Mouse (Mus musculus) heart, adult 8-10 months (tissue): ENCODE measurements around the gene Galr3. TPM values are rescaled to one million over a fixed set of nuclear protein-coding genes. Genes with fewer than 3 reads are reported as not detected.

ENCODE experiments used
- microRNA-seq: library from miRNA; unstranded; fragments of <30 nt; microRNA quantifications from one replicate; pipeline ENCODE4 v1.2.0, GENCODE M21; 2022
- total RNA-seq, 4 experiments: library from RNA; stranded (reverse); gene quantifications; 2 replicates each; pipeline ENCODE4 v1.2.4; 2022

Gene Galr3
- total RNA-seq, 4 experiments from 2014 or later: not detected

Small RNA genes lying within 50 kb of the gene (microRNA-seq; reads per million reads assigned to microRNA genes)
- 2.0 reads per million for gene Mir6956

Other genes starting within 250 kb of the Galr3 start
- 10 to 100 TPM; 14.3 to 16.1 (median 15.2) TPM for gene Card10, start 238.8 kb upstream of the Galr3 start, total RNA-seq
- 10 to 100 TPM; 30.5 to 40.3 (median 39.1) TPM for gene Cdc42ep1, start 199.3 kb upstream of the Galr3 start, total RNA-seq
- gene Lgals2, start 186.4 kb upstream of the Galr3 start, total RNA-seq: under 1 TPM in 1 of 4 experiments, not detected in 3; 0.65 TPM
- gene Gga1, start 164.7 kb upstream of the Galr3 start, total RNA-seq: 10 to 100 TPM; 44.8 to 49.1 (median 46.3) TPM
- gene Gm49510, start 142.2 kb upstream of the Galr3 start, total RNA-seq: not detected
- 1 to 10 TPM; 2.6 to 6.3 (median 4.1) TPM for gene Sh3bp1, start 142.1 kb upstream of the Galr3 start, total RNA-seq
- gene Pdxp, start 128.0 kb upstream of the Galr3 start, total RNA-seq: 1 to 10 TPM in 2 of 4 experiments, under 1 TPM in 2; 0.69 to 1.0 (median 0.88) TPM
- gene Lgals1, start 115.2 kb upstream of the Galr3 start, total RNA-seq: 100 to 1,000 TPM; 175 to 339 (median 222) TPM
- 10 to 100 TPM; 14.7 to 17.9 (median 17.1) TPM for gene Nol12, start 107.0 kb upstream of the Galr3 start, total RNA-seq
- 10 to 100 TPM; 30.2 to 31.3 (median 31.0) TPM for gene Triobp, start 94.2 kb upstream of the Galr3 start, total RNA-seq
- gene H1f0, start 13.4 kb upstream of the Galr3 start, total RNA-seq: 10 to 100 TPM; 64.1 to 92.7 (median 77.5) TPM
- gene Ankrd54, start 21.0 kb downstream of the Galr3 start, total RNA-seq: 1 to 10 TPM; 6.3 to 8.0 (median 7.6) TPM
- gene Eif3l, start 33.3 kb downstream of the Galr3 start, total RNA-seq: 10 to 100 TPM; 70.2 to 76.0 (median 74.9) TPM
- gene Micall1, start 67.0 kb downstream of the Galr3 start, total RNA-seq: 10 to 100 TPM; 41.2 to 42.2 (median 41.5) TPM
- 100 to 1,000 TPM; 124 to 149 (median 135) TPM for gene Polr2f, start 99.1 kb downstream of the Galr3 start, total RNA-seq
- gene 1700088E04Rik, start 99.4 kb downstream of the Galr3 start, total RNA-seq: 1 to 10 TPM; 1.6 to 2.7 (median 2.4) TPM
- gene Sox10, start 123.4 kb downstream of the Galr3 start, total RNA-seq: 1 to 10 TPM in 2 of 4 experiments, under 1 TPM in 2; 0.55 to 1.7 (median 0.94) TPM
- 10 to 100 TPM; 23.5 to 29.8 (median 27.3) TPM for gene Pick1, start 187.3 kb downstream of the Galr3 start, total RNA-seq
- 1 to 10 TPM in 3 of 4 experiments, under 1 TPM in 1; 0.63 to 1.5 (median 1.1) TPM for gene Gm49486, start 187.5 kb downstream of the Galr3 start, total RNA-seq
- gene Slc16a8, start 212.9 kb downstream of the Galr3 start, total RNA-seq: under 1 TPM; 0.46 to 0.78 (median 0.59) TPM
- 1 to 10 TPM in 1 of 4 experiments, under 1 TPM in 1, not detected in 2; 0.54 to 1.3 TPM for gene Baiap2l2, start 243.7 kb downstream of the Galr3 start, total RNA-seq